Mouse (Mus musculus): ENCODE data around the gene Gdpgp1. TPM values are rescaled to one million over a fixed set of nuclear protein-coding genes. Genes with fewer than 3 reads are reported as not detected.

The Gdpgp1 gene
- polyA plus RNA-seq (2017; shearing (Covaris generic)): 9.4 TPM

GRCm38 (mm10) chr7:80232489-80233029, at the start of gene Gdpgp1, which contains the start of gene Cib1:
Gene Gdpgp1, plus strand, starts transcription at chr7:80232865.
Gene Cib1, minus strand, starts transcription at chr7:80232813.

GRCm38 (mm10) chr7:80186531-80187296, 46.0 kb upstream of the Gdpgp1 start, which contains the start of gene Sema4b:
Gene Sema4b, plus strand, starts transcription at chr7:80186841.

GRCm38 (mm10) chr7:80246148-80246721, 13.6 kb downstream of the Gdpgp1 start, which contains the start of gene Ttll13:
Gene Ttll13, plus strand, starts transcription at chr7:80246376.

GRCm38 (mm10) chr7:80260625-80261371, 28.1 kb downstream of the Gdpgp1 start, which contains the start of gene Ngrn:
Gene Ngrn, plus strand, starts transcription at chr7:80261215.

GRCm38 (mm10) chr7:80268897-80269750, 36.5 kb downstream of the Gdpgp1 start, which contains the start of gene Vps33b:
Gene Vps33b, plus strand, starts transcription at chr7:80269649.

Other genes with a start within 250 kb of the Gdpgp1 start
- gene Zfp710, start 208.1 kb upstream of the Gdpgp1 start, polyA plus RNA-seq (2017; shearing (Covaris generic)): 15.1 TPM
- gene Idh2, start 117.5 kb upstream of the Gdpgp1 start, polyA plus RNA-seq (2017; shearing (Covaris generic)): 72.5 TPM
- gene Sema4b, start 46.0 kb upstream of the Gdpgp1 start, polyA plus RNA-seq (2017; shearing (Covaris generic)): 22.8 TPM
- 150 TPM for gene Cib1, start 52 bp upstream of the Gdpgp1 start, polyA plus RNA-seq (2017; shearing (Covaris generic))
- gene Ttll13, start 13.5 kb downstream of the Gdpgp1 start, polyA plus RNA-seq (2017; shearing (Covaris generic)): 0.16 TPM
- gene Ngrn, start 28.4 kb downstream of the Gdpgp1 start, polyA plus RNA-seq (2017; shearing (Covaris generic)): 62.5 TPM
- gene Vps33b, start 36.8 kb downstream of the Gdpgp1 start, polyA plus RNA-seq (2017; shearing (Covaris generic)): 48.4 TPM
- 8.3 TPM for gene Prc1, start 61.6 kb downstream of the Gdpgp1 start, polyA plus RNA-seq (2017; shearing (Covaris generic))
- 29.8 TPM for gene Rccd1, start 91.6 kb downstream of the Gdpgp1 start, polyA plus RNA-seq (2017; shearing (Covaris generic))
- 79.8 TPM for gene Unc45a, start 108.1 kb downstream of the Gdpgp1 start, polyA plus RNA-seq (2017; shearing (Covaris generic))
- gene Hddc3, start 110.2 kb downstream of the Gdpgp1 start, polyA plus RNA-seq (2017; shearing (Covaris generic)): 7.6 TPM
- gene Man2a2, start 138.5 kb downstream of the Gdpgp1 start, polyA plus RNA-seq (2017; shearing (Covaris generic)): 41.7 TPM
- gene Fes, start 155.1 kb downstream of the Gdpgp1 start, polyA plus RNA-seq (2017; shearing (Covaris generic)): 1.2 TPM
- gene Furin, start 172.6 kb downstream of the Gdpgp1 start, polyA plus RNA-seq (2017; shearing (Covaris generic)): 64.2 TPM

Measured in CD4-positive, CD25-positive, alpha-beta regulatory T cell (primary cell).